8 mouse cellular contexts compared by ENCODE assay signal in genomic region chr19:50184901-50185623, GRCm38 (mm10).
A peak's percentile ranks its signal among the peaks of the same experiment; 100 is the strongest.
DNase-seq lines count a peak whose midpoint lies in the region; ATAC-seq lines count a peak whose summit lies in the region.

No protein-coding gene starts in this region.

- H3K27ac ChIP-seq in forebrain, embryonic 10.5 days, result no peak overlapping the region

- peak overlapping the region; percentile 46 for H3K4me3 ChIP-seq in megakaryocyte, embryonic 14.5 days (replicated peaks)
- H3K4me3 ChIP-seq in forebrain, embryonic 10.5 days, result no peak overlapping the region

- H3K4me1 ChIP-seq in megakaryocyte, embryonic 14.5 days, result no peaks in the 10 kb centered on the region; the same call in 1 of the 2 replicates
- H3K4me1 ChIP-seq in forebrain, embryonic 10.5 days, result no peaks in the 10 kb centered on the region

- H3K9me3 ChIP-seq in megakaryocyte, embryonic 14.5 days, result no peaks in the 10 kb centered on the region
- H3K9me3 ChIP-seq in forebrain, embryonic 10.5 days, result no peaks in the 10 kb centered on the region

- H3K27me3 ChIP-seq in megakaryocyte, embryonic 14.5 days (replicated peaks), result no peaks in the 10 kb centered on the region
- H3K27me3 ChIP-seq in forebrain, embryonic 10.5 days (ENCODE audit: poor library complexity, severe bottlenecking), result no peaks in the 10 kb centered on the region

- WGBS in forebrain, embryonic 10.5 days, result 62% methylated on average over 21 of the region's 21 CpGs

- ATAC-seq in megakaryocyte, adult 5-6 weeks (ENCODE audit: poor library complexity, severe bottlenecking), result no peak

- intact Hi-C loops in left cerebral cortex, postnatal 4 days (cut with DNase I), result no loop called here

- DNase-seq in adrenal gland, postnatal 36 days, result peak; percentile 17 to 40
- peak; percentile 48 for DNase-seq in forebrain, embryonic 10.5 days (ENCODE audit: extremely low spot score, low spot score)
- peak; percentile 26 for DNase-seq in hindlimb bud, embryonic 11.5 days (ENCODE audit: extremely low spot score, low read depth, low spot score)
- DNase-seq in left cerebral cortex, postnatal 4 days, result peak; percentile 59
- DNase-seq in ovary, postnatal 36 days (ENCODE audit: low spot score), result peak; percentile 16
- DNase-seq in spleen, postnatal 14 days (ENCODE audit: low spot score in 2 of 2), result no peak

- H3K36me3 ChIP-seq in megakaryocyte, embryonic 14.5 days (replicated peaks; ENCODE audit: low read length), result no peaks in the 10 kb centered on the region
- no peaks in the 10 kb centered on the region for H3K36me3 ChIP-seq in forebrain, embryonic 10.5 days (replicated peaks)

Comparison
In these comparisons a context has a peak if more than half of its experiments do, and no peak if none do; other contexts are left out.
1. DNase-seq: peak in adrenal gland, postnatal 36 days (2 of 2), forebrain, embryonic 10.5 days (single experiment), hindlimb bud, embryonic 11.5 days (single experiment), left cerebral cortex, postnatal 4 days (single experiment) and ovary, postnatal 36 days (single experiment); none in spleen, postnatal 14 days (0 of 2).